Mouse (Mus musculus): ENCODE data around the gene Phlda3. TPM values are rescaled to one million over a fixed set of nuclear protein-coding genes. Genes with fewer than 3 reads are reported as not detected.

Gene Phlda3
- polyA plus RNA-seq (2012; rRNA removed): 25.7 and 30.5 TPM in 2 replicates

GRCm38 (mm10) chr1:135765645-135766591 is at the start of gene Phlda3:
Gene Phlda3 (plus strand): TSS chr1:135766119.

GRCm38 (mm10) chr1:135719983-135720382 is 45.9 kb upstream of the Phlda3 start, which contains the start of gene Csrp1:
Gene Csrp1 (plus strand): TSS chr1:135720061.

GRCm38 (mm10) chr1:135778780-135779535 is 13.0 kb downstream of the Phlda3 start, which contains the start of gene Tnni1:
Gene Tnni1 (plus strand): TSS chr1:135779434.

GRCm38 (mm10) chr1:135818481-135819086 is 52.7 kb downstream of the Phlda3 start, which contains the start of gene Lad1:
Gene Lad1 (plus strand): TSS chr1:135818598.

Other genes starting within 250 kb of the Phlda3 start
- gene Nav1, start 158.8 kb upstream of the Phlda3 start, polyA plus RNA-seq (2012; rRNA removed): 73.0 and 84.1 TPM in 2 replicates
- 29.7 and 30.8 TPM in 2 replicates for gene Csrp1, start 46.1 kb upstream of the Phlda3 start, polyA plus RNA-seq (2012; rRNA removed)
- gene Tnni1, start 13.3 kb downstream of the Phlda3 start, polyA plus RNA-seq (2012; rRNA removed): 0.27 and 21.4 TPM in 2 replicates
- 0.63 and 0.66 TPM in 2 replicates for gene Lad1, start 52.5 kb downstream of the Phlda3 start, polyA plus RNA-seq (2012; rRNA removed)
- gene Tnnt2, start 70.2 kb downstream of the Phlda3 start, polyA plus RNA-seq (2012; rRNA removed): 0.67 and 3.2 TPM in 2 replicates
- 0.09 and 1.7 TPM in 2 replicates for gene Pkp1, start 153.1 kb downstream of the Phlda3 start, polyA plus RNA-seq (2012; rRNA removed)
- gene Igfn1, start 240.2 kb downstream of the Phlda3 start, polyA plus RNA-seq (2012; rRNA removed): 0.07 and 0.08 TPM in 2 replicates
- gene Tmem9, start 242.0 kb downstream of the Phlda3 start, polyA plus RNA-seq (2012; rRNA removed): 131 and 150 TPM in 2 replicates